Mouse (Mus musculus): ENCODE measurements around the gene Pum3. TPM values are rescaled to one million over a fixed set of nuclear protein-coding genes. Genes with fewer than 3 reads are reported as not detected.

The Pum3 gene
- 50.0 and 58.3 TPM in 2 replicates for polyA plus RNA-seq (2015; fragmentation: Nextera tagmentation; extraction: Ambion mirVana)

DNA sequence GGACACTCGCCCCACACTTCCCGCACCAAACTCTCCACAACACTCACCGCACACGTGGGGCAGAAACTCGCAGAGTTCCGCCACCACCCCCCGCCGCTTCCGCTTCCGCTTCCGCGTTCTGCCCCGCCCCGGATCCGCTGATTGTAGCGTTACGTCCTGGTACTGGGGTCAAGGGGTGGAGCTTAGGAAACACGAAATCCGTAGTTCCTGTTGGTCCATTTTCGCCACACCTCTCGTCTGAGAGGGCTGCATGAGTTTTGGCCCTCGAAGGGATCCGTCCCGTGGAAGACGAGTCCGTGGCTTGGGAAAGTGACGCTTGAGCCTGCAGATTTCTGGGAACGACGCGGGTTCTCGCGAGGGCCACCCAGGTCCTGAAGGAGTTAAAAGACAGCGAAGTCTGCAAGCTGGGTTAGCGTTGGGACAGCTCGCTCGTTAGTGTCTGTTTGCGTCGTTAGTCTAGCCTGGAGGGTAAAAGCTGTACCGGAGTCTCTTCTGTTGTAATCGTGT is at the start of gene Pum3:
Gene Pum3 (minus strand): TSS at position 81 of the 507 bp plus-strand sequence.

Other genes with a start within 250 kb of the Pum3 start
- gene Vldlr, start 213.3 kb downstream of the Pum3 start, polyA plus RNA-seq (2015; fragmentation: Nextera tagmentation; extraction: Ambion mirVana), result 20.7 and 20.8 TPM in 2 replicates
- not detected in 2 replicates for gene Kcnv2, start 107.2 kb downstream of the Pum3 start, polyA plus RNA-seq (2015; fragmentation: Nextera tagmentation; extraction: Ambion mirVana)